Mouse (Mus musculus): Measurements from ENCODE around the gene Zfp687.

Gene Zfp687

GRCm38 (mm10) chr3:94959871-94960270, 55.4 kb downstream of the Zfp687 start:
- DNase-seq = no peak

- no peak for DNase-seq
These were observed 57.0 kb downstream of the Zfp687 start for GRCm38 (mm10) chr3:94958295-94958694.

Measured in thymus, postnatal 14 days (tissue).